Mouse (Mus musculus) cortical plate, adult 2 months (tissue): ENCODE results near the gene Pard3b. TPM values are rescaled to one million over a fixed set of nuclear protein-coding genes. Genes with fewer than 3 reads are reported as not detected.

ENCODE experiments used
- H3K27ac ChIP-seq: fragments of 200-500 bp; 2 replicates; pipeline ENCODE4 v1.5.1; 2012; ENCODE audit warnings: low read length, control low read depth, inconsistent platforms; ENCODE audit not compliant: insufficient read depth
- H3K4me1 ChIP-seq: fragments of 200-500 bp; 2 replicates; pipeline ENCODE4 v1.6.1; 2011; ENCODE audit warnings: low read length; ENCODE audit not compliant: control insufficient read depth, insufficient read depth
- H3K4me3 ChIP-seq: fragments of 200-500 bp; 2 replicates; pipeline ENCODE4 v1.5.1; 2011; ENCODE audit warnings: mild to moderate bottlenecking, low read length, control low read depth; ENCODE audit not compliant: insufficient read depth
- CTCF ChIP-seq: fragments of 200-500 bp; IDR thresholded peaks from 2 replicates; pipeline ENCODE4 v1.5.1; 2011; ENCODE audit warnings: mild to moderate bottlenecking, control low read depth, low read length; ENCODE audit not compliant: insufficient read depth; ENCODE audit errors: extremely low read depth
- POLR2A ChIP-seq: fragments of 200-500 bp; IDR thresholded peaks from 2 replicates; pipeline ENCODE4 v1.6.1; 2011; ENCODE audit warnings: mild to moderate bottlenecking, low read length, control low read depth; ENCODE audit not compliant: insufficient read depth; ENCODE audit errors: extremely low read depth
- polyA plus RNA-seq: library from polyadenylated mRNA; depleted of rRNA; stranded (reverse); fragments of >200 nt; gene quantifications from 2 replicates; pipeline ENCODE4 v1.2.3, GENCODE M21; 2012

Gene Pard3b
- polyA plus RNA-seq, 1 experiment, result 1.3 TPM

DNA sequence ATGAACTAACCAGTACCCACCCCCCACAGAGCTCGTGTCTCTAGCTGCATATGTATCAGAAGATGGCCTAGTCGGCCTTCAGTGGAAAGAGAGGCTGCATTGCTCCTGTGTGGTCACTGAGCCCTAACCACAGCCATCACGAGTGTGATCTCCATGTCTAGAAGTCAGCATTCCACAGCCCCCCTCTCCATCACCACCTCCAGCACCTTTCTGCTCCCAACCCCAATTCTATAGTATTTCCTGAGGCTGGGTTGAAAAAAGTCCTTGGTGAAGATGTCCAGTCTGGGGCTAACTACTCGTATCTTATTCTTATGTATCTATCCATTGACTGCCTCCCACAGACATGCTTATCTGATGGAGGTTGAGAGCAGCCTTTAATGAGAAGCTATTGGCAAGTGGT is 509.5 kb downstream of the Pard3b start:
- TF ChIP-seq POLR2A (no peak), CTCF (no peak)
- Histone ChIP-seq H3K4me3 (no peak overlapping the region), H3K4me1 (no peaks in the 10 kb centered on the region), H3K27ac (no peak overlapping the region)

DNA sequence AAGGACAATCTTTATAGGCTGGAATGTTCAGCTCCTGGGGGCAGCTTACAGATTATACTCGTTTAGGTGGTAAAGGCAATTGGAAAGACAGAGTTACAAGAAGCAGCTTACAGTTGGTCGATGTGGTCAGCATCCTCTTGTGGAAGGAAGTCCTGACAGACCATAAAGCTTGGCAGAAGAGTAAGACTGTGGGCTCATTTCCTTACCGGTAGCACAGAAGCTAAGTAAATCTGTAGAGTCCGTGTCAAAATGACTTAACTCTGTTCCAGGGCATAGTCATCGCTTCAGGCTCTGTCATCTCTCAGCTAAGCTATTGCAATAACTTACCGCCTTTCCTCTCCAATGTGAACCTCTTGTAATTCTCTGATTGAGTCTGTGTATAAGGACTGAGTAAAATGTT is 510.2 kb downstream of the Pard3b start:
- H3K4me1 ChIP-seq, result no peaks in the 10 kb centered on the region
- TF ChIP-seq CTCF (no peak), POLR2A (no peak)
- H3K27ac ChIP-seq, result no peak overlapping the region
- H3K4me3 ChIP-seq, result no peak overlapping the region

DNA sequence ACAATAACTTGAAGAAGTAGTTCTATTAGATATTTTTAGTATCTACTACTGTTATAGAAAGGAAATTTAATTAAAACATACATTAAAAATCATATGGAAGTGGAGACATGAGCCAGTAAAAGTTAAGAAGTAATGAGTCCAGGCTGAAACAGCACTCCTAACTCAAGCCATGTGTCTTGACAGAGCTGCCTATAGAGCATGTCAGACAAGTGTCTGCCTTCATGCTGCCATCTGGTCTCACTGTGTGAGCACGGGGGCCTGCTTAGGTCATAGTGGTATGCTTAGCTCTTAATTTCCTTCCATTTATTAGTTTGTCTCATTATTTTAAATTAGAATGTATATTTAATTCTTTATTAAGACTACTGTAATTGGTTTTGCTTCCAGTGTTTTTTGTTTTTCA is 517.3 kb downstream of the Pard3b start:
- Histone ChIP-seq H3K4me3 (no peak overlapping the region), H3K4me1 (no peaks in the 10 kb centered on the region), H3K27ac (no peak overlapping the region)
- TF ChIP-seq POLR2A, result no peak
- no peak for TF ChIP-seq CTCF

DNA sequence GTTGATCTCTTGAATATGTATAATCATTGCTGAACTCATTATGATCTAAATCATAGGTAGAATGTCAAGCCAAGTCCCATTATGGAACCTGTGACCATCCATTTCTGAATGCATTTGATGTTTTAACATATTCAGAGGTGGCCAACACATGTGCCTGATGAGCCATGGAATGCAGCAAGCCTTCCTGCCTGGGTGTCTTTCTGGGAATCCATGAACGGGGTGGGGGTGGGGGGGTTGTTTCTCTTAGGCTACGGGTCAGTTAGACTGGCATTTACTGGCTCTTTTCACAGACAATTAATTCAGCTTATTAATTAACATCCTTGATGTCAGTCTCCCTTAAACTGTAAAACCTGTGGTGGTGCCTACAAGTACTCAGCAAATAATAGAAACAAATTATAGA is 521.0 kb downstream of the Pard3b start:
- Histone ChIP-seq H3K4me3 (no peak overlapping the region), H3K27ac (no peak overlapping the region), H3K4me1 (no peaks in the 10 kb centered on the region)
- TF ChIP-seq POLR2A (no peak), CTCF (no peak)

DNA sequence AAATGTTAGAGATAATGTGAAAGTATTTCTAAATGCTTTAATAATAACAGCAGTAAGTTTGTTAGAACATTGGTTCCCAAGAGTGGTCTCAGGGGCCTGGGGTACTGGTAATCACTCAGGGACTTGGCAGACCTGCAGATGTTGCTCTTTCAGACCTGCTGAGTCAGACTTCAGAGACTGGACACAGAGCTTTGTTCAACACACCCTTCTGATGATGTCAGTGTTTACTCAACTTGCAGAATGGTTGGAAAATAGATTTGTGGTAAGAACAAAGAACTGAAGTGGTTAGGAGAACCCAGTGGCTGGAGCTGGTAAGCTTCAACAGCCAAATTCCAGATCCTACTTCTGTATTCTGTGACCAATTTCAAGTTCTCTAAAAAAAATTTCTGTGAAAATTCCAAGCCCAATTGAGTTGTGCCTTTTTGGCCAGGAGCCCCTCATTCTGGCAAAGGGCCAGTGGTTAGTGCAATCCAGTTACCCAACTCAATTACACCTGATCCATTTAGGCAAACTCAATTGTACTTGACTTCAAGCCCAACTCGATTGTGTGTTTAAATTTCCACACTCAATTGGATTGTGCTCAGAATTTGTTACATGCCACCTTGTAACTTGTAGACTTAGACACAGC is 536.5 kb downstream of the Pard3b start:
- no peak overlapping the region for H3K27ac ChIP-seq
- H3K4me1 ChIP-seq, result no peaks in the 10 kb centered on the region
- H3K4me3 ChIP-seq, result no peak overlapping the region
- no peak for TF ChIP-seq POLR2A
- TF ChIP-seq CTCF, result no peak

DNA sequence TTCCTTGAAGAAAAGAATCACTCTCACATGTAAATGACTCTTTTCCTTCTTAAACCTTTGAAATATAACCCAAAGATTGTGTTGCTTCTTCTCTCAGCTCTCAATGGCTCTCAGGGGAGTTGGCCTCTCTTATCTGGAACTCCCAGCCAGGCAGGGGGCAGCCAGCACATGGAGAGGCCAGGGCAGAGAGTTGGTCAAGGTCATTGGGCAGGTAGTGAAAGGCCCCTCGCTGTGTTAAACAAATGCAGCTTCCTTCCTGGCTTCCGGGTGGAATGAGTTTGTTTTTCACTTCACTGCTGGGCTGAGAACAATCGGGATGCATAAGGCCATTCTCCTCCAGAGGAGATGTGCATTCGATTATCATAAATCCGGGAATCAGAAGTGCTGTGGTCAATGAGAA is 543.0 kb downstream of the Pard3b start:
- no peak for TF ChIP-seq POLR2A
- no peak for TF ChIP-seq CTCF
- no peak overlapping the region for H3K4me3 ChIP-seq
- H3K4me1 ChIP-seq, result no peaks in the 10 kb centered on the region
- no peak overlapping the region for H3K27ac ChIP-seq

DNA sequence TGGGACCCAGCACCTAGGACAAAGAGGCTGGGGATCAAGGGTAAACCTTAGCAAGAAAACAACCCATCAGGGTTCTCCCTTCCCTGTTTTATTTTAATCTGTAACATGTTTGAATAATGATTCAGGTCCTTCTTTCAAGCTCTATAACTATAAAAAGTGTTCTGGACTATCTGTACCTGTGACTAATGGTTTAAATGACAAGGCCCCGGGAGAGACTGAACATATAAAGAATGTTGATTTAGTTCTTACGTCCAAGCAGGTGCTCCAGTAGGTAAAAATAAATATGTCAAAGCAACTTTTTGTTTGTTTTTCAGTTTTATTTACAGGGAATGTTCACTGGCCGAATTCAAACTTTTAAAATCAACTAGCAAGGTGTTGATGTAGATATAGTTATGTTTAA is 544.0 kb downstream of the Pard3b start:
- Histone ChIP-seq H3K4me1 (no peaks in the 10 kb centered on the region), H3K4me3 (no peak overlapping the region), H3K27ac (no peak overlapping the region)
- TF ChIP-seq CTCF (no peak), POLR2A (no peak)

DNA sequence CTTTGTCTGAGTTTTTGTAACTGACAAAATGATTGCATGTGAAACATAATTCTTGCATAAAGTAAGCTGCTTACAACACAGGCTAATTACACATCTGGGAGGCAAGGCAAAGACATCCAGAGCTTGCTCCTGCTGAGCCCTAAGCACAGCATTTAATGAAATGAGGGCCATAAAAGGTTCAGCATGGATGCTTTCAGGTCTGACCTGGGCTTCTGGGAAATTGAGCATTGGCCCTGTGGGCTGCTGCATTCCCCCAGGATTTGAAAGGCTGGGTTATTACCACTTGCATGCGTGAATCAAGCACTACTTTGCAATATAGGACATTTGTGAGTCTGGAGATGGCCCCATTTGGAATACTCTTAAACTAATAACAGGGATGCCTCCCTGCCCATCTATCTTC is 552.2 kb downstream of the Pard3b start:
- no peaks in the 10 kb centered on the region for H3K4me1 ChIP-seq
- no peak overlapping the region for H3K4me3 ChIP-seq
- no peak overlapping the region for H3K27ac ChIP-seq
- no peak for TF ChIP-seq POLR2A
- TF ChIP-seq CTCF, result no peak

DNA sequence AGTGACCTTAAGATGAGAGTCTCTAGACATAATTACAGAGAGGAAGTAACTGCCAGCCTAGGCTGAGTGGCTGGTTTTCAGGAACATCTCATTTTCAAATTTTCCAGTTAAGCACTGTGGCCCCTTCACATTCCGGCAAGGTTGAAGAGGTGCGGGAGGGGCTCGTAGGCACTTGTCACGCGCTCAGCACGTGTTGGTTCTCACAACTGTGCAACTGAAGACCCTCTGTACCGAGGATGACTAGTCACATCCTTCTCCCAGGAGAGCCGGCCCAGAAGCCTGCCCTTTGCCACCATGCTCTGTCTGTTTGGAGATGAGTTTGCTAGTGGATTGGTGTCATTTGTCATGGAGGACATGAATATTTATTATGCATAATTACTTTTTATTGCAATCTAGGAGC is 558.9 kb downstream of the Pard3b start:
- H3K4me1 ChIP-seq, result no peaks in the 10 kb centered on the region
- TF ChIP-seq POLR2A, result no peak
- TF ChIP-seq CTCF, result no peak
- H3K27ac ChIP-seq, result no peak overlapping the region
- no peak overlapping the region for H3K4me3 ChIP-seq

DNA sequence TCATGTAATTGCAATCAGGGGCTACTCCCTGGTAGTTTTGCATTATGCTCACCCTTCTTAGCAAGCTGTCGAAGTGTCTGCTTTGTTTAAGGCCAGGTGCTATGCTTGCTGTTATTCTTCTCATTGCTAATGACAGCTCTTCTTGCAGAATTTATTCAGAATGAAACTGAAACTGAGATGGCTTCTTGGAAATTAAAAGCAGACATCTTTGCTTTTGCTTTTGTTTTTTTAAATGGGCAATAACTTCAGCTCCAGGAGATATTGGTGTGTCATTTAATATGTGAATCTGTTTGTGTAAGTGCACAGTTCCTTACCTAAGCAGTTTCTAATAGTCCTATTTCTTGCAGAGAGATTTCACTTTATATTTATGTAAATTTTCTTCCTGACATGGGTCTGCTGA is 562.3 kb downstream of the Pard3b start:
- Histone ChIP-seq H3K27ac (no peak overlapping the region), H3K4me3 (no peak overlapping the region), H3K4me1 (no peaks in the 10 kb centered on the region)
- no peak for TF ChIP-seq CTCF
- TF ChIP-seq POLR2A, result no peak

DNA sequence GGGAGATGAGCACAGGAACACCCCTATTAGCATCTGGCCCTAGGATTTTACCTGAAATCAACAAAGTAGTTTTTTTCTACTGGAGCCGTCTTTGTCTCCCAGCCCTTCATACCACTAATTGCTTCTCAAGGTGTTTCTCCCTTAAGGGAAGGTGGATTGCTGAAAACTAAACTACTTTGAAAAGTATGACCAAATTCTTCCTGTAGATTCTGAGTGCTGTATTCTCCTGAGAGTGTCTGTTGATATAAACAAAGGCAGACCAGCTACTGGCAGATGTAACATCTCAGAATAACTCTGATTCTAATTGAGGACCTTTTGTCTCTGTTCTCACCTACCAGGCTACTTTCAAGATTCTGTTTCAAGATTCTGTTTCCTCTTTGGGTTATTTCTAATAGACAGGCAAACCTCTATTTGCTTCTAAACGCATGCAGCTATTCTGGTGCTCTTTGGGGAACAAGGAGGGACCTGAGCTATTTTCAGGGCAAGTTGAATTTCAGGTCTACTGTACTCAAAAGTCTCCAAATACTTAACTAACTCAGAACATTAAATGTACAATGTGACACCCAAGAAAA is 563.1 kb downstream of the Pard3b start:
- Histone ChIP-seq H3K4me3 (no peak overlapping the region), H3K27ac (no peak overlapping the region), H3K4me1 (no peaks in the 10 kb centered on the region)
- TF ChIP-seq POLR2A (no peak), CTCF (no peak)
